Mouse (Mus musculus) stomach, postnatal 0 days (tissue): ENCODE measurements at regions not wholly inside any gene's neighbourhood (a gene's known extent, or its start where the extent isn't known, plus 50 kb on each side); places are given as distances from the start of the nearest gene placed in this dataset.

Experiments
- CTCF ChIP-seq: IDR thresholded peaks from 2 replicates; pipeline ENCODE4 v1.5.1; 2016; ENCODE audit warnings: antibody characterized with exemption, low read depth, mild to moderate bottlenecking, moderate library complexity
- EP300 ChIP-seq: optimal IDR thresholded peaks from 2 replicates; pipeline ENCODE3; 2016; ENCODE audit warnings: antibody characterized with exemption

DNA sequence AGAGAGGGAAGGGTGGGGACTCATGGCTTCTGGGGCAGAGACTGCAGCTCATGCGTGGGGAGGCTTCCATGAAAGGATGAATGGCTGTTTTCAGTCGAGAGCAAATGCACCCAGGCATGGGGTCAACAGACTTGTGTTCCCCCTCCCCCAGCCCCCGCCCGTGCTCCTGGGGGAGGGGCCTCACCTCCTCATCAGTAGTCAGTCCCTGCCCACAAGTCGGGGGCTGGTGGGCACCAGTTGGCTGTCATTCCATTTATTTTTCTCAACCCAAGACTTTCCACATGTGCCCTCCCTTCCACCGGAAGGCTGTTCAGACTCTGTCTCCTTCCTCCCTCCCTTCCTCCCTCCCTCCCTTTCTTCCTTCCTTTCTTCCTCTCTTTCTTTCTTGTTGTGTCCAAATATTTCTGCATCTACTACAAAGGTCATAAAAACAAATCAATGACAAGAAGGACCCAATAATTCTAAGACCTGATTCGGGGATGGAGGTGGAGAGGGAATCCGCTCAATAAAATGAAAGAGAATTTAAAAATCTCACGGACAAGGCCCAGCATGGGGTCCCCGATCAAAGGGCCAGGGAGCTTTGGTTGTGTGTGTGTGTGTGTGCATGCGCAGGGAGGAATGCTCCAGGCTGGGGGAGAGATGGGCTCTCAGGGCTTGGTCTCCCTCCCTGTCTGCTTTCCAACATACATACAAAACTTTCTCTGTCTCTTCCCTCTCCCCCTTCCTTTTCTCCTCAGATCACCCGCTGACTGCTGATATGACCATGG is 57.7 kb downstream of the Rpl14 start:
- TF ChIP-seq EP300 (no peak), CTCF (no peak)
